Comparison of ENCODE assay signal across 27 mouse cellular contexts in the genomic region with DNA sequence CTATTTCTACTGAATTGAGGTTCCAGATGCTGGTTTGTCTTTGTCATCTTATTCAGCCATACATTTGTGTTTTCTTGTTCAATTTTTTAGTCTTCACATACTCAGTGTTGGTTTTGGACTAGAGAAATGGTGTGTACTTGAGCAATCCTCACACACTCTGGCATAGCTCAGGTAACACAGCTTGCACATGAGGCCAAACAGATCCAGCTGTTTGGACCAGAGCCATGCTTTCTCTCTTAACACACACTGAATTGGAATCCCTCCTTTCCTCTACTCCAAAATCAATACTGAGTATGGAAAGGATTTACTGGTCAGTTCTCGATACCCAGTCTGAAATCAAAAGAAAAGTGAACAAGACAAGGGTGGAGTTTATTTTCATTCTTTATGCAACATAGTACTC.
DNase-seq lines count a peak whose midpoint lies in the region; ATAC-seq and TF ChIP-seq lines count a peak whose summit lies in the region.
"Had no signal": no experiment of that assay in that cellular context is flagged by ENCODE, and none has a peak within 500 bp of the region (broad histone marks: within the 10 kb centered on the region; RNA-seq: fewer than 3 reads in every experiment).

No protein-coding gene starts in this region.

- no peak for TF ChIP-seq CTCF in liver, postnatal 0 days (IDR thresholded peaks at IDR 0.05; ENCODE audit: low read depth)

- ATAC-seq in embryonic facial prominence, embryonic 14.5 days (ENCODE audit: low read depth): no peak
- peak; percentile 66 for ATAC-seq in liver, postnatal 0 days
- no peak for ATAC-seq in liver, embryonic 12.5 days
- ATAC-seq: activated CD4-positive, CD25-positive, alpha-beta regulatory T cell, adult 4 months; CD4-positive, CD25-positive, alpha-beta regulatory T cell, adult 4 months; forebrain, embryonic 13.5 days; forebrain, embryonic 15.5 days; forebrain, postnatal 0 days had no signal

- H3K4me1 ChIP-seq in embryonic facial prominence, embryonic 14.5 days (ENCODE audit: control insufficient read depth, insufficient read depth, low read length): no peaks in the 10 kb centered on the region
- H3K4me1 ChIP-seq in embryonic facial prominence, embryonic 10.5 days: no peaks in the 10 kb centered on the region
- H3K4me1 ChIP-seq in liver, postnatal 0 days (ENCODE audit: insufficient read depth): peaks cover 8% of the 10 kb centered on the region
- peaks cover 14% of the 10 kb centered on the region for H3K4me1 ChIP-seq in liver, embryonic 12.5 days
- H3K4me1 ChIP-seq: embryonic facial prominence, embryonic 12.5 days; embryonic facial prominence, embryonic 15.5 days; forebrain, embryonic 13.5 days; forebrain, embryonic 15.5 days had no signal

- no peaks in the 10 kb centered on the region for H3K9me3 ChIP-seq in embryonic facial prominence, embryonic 14.5 days (ENCODE audit: control insufficient read depth, low read length)
- H3K9me3 ChIP-seq in embryonic facial prominence, embryonic 10.5 days: no peaks in the 10 kb centered on the region
- no peaks in the 10 kb centered on the region for H3K9me3 ChIP-seq in liver, postnatal 0 days (ENCODE audit: low read length)
- H3K9me3 ChIP-seq in liver, embryonic 12.5 days (replicated peaks): no peaks in the 10 kb centered on the region
- H3K9me3 ChIP-seq: embryonic facial prominence, embryonic 12.5 days; embryonic facial prominence, embryonic 15.5 days; forebrain, embryonic 13.5 days; forebrain, embryonic 15.5 days; G1E had no signal

- no peak overlapping the region for H3K27ac ChIP-seq in embryonic facial prominence, embryonic 14.5 days (replicated peaks; ENCODE audit: low read depth, low read length)
- H3K27ac ChIP-seq in embryonic facial prominence, embryonic 10.5 days (replicated peaks): no peak overlapping the region
- H3K27ac ChIP-seq in liver, postnatal 0 days (ENCODE audit: low read depth): no peak overlapping the region
- H3K27ac ChIP-seq in liver, embryonic 12.5 days: no peak overlapping the region
- H3K27ac ChIP-seq: embryonic facial prominence, embryonic 12.5 days; embryonic facial prominence, embryonic 15.5 days; forebrain, embryonic 13.5 days; forebrain, embryonic 15.5 days had no signal

- H3K36me3 ChIP-seq in embryonic facial prominence, embryonic 14.5 days (ENCODE audit: control insufficient read depth, insufficient read depth, low read length): no peaks in the 10 kb centered on the region
- H3K36me3 ChIP-seq in embryonic facial prominence, embryonic 10.5 days (replicated peaks): no peaks in the 10 kb centered on the region
- H3K36me3 ChIP-seq in liver, postnatal 0 days (replicated peaks; ENCODE audit: insufficient read depth, low read length): no peaks in the 10 kb centered on the region
- no peaks in the 10 kb centered on the region for H3K36me3 ChIP-seq in liver, embryonic 12.5 days
- H3K36me3 ChIP-seq: embryonic facial prominence, embryonic 12.5 days; embryonic facial prominence, embryonic 15.5 days; forebrain, embryonic 15.5 days had no signal

- TF ChIP-seq EP300 in liver, postnatal 0 days (IDR thresholded peaks at IDR 0.05; ENCODE audit: low read depth): no peak

- DNase-seq in embryonic facial prominence, embryonic 14.5 days (ENCODE audit: low spot score): peak; percentile 23
- DNase-seq in embryonic facial prominence, embryonic 10.5 days (ENCODE audit: low spot score): no peak
- peak; percentile 26 for DNase-seq in liver, postnatal 0 days
- peak; percentile 20 for DNase-seq in fibroblast of lung, adult 2 months (ENCODE audit: low read depth)
- no peak for DNase-seq in T-cell, adult 2 months (ENCODE audit: low spot score)
- DNase-seq: adrenal gland, adult 2 months; adrenal gland, postnatal 10 days; adrenal gland, postnatal 25 days; B cell, adult 2 months; cerebellum, adult 11 months; cerebellum, adult 18-20 months; cerebellum, adult 8-10 months; cerebellum, adult 9-11 months; cerebellum, postnatal 14 days; cerebellum, postnatal 36 days; embryo, embryonic 11 days; forebrain, postnatal 0 days had no signal

- no peak overlapping the region for H3K9ac ChIP-seq in embryonic facial prominence, embryonic 14.5 days (ENCODE audit: low read depth, low read length)
- H3K9ac ChIP-seq in liver, postnatal 0 days (replicated peaks): no peak overlapping the region
- H3K9ac ChIP-seq in liver, embryonic 12.5 days: no peak overlapping the region
- H3K9ac ChIP-seq: embryonic facial prominence, embryonic 12.5 days; embryonic facial prominence, embryonic 15.5 days; forebrain, embryonic 13.5 days; forebrain, embryonic 15.5 days; forebrain, postnatal 0 days had no signal

- no peaks in the 10 kb centered on the region for H3K27me3 ChIP-seq in embryonic facial prominence, embryonic 14.5 days (replicated peaks; ENCODE audit: control insufficient read depth, insufficient read depth, low read length)
- H3K27me3 ChIP-seq in embryonic facial prominence, embryonic 10.5 days (replicated peaks; ENCODE audit: low read depth, poor library complexity, severe bottlenecking): no peaks in the 10 kb centered on the region
- H3K27me3 ChIP-seq in liver, postnatal 0 days (ENCODE audit: insufficient read depth, low read length): no peaks in the 10 kb centered on the region
- no peaks in the 10 kb centered on the region for H3K27me3 ChIP-seq in liver, embryonic 12.5 days (replicated peaks)
- H3K27me3 ChIP-seq: CH12.LX; embryonic facial prominence, embryonic 12.5 days; embryonic facial prominence, embryonic 15.5 days; forebrain, embryonic 13.5 days; forebrain, embryonic 15.5 days had no signal

- H3K4me3 ChIP-seq in embryonic facial prominence, embryonic 14.5 days (ENCODE audit: low read depth, low read length): no peak overlapping the region
- H3K4me3 ChIP-seq in embryonic facial prominence, embryonic 10.5 days: no peak overlapping the region
- H3K4me3 ChIP-seq in liver, postnatal 0 days (ENCODE audit: low read depth, low read length): no peak overlapping the region
- H3K4me3 ChIP-seq in liver, embryonic 12.5 days: no peak overlapping the region
- H3K4me3 ChIP-seq: embryonic facial prominence, embryonic 12.5 days; embryonic facial prominence, embryonic 15.5 days; erythroblast, embryonic 14.5 days; forebrain, embryonic 13.5 days; forebrain, embryonic 15.5 days had no signal

- WGBS in embryonic facial prominence, embryonic 14.5 days: 64% methylated on average over 1 of the region's 1 CpGs
- WGBS in embryonic facial prominence, embryonic 10.5 days: 89% methylated on average over 1 of the region's 1 CpGs
- 44% methylated on average over 1 of the region's 1 CpGs for WGBS in liver, postnatal 0 days (ENCODE audit: insufficient replicate concordance)
- WGBS in liver, embryonic 12.5 days (ENCODE audit: insufficient replicate concordance): 62% methylated on average over 1 of the region's 1 CpGs

- no peak overlapping the region for H3K4me2 ChIP-seq in embryonic facial prominence, embryonic 14.5 days (ENCODE audit: low read depth, low read length)
- H3K4me2 ChIP-seq in liver, postnatal 0 days (ENCODE audit: low read depth, low read length): no peak overlapping the region
- H3K4me2 ChIP-seq in liver, embryonic 12.5 days: no peak overlapping the region
- H3K4me2 ChIP-seq: embryonic facial prominence, embryonic 12.5 days; embryonic facial prominence, embryonic 15.5 days; forebrain, embryonic 13.5 days; forebrain, embryonic 15.5 days had no signal

Comparison
In these comparisons a context has a peak if more than half of its experiments do, and no peak if none do; other contexts are left out.
1. DNase-seq: peak in embryonic facial prominence, embryonic 14.5 days (single experiment), liver, postnatal 0 days (single experiment) and fibroblast of lung, adult 2 months (single experiment); none in embryonic facial prominence, embryonic 10.5 days (single experiment) and T-cell, adult 2 months (single experiment).